Mouse (Mus musculus): ENCODE measurements at regions not wholly inside any gene's neighbourhood (a gene's known extent, or its start where the extent isn't known, plus 50 kb on each side); places are given as distances from the start of the nearest gene placed in this dataset.

DNA sequence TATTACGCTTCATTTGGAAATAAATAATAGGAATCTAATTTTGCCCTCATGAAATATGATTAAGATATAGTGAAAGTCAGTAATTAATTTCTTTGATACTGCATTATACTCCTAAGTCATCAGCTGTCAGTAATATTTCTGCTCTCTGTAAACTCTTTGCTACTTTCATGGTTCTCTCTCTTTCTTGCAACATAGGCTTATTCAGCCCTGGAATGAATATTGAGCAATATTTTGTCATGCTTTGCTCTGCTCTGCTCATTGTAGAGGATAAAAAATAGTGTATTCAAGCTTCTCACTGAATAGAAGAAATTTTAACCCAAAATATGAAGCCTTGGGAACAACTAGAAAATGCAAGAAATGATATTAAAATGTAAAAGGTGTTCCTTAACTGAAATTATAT, 306.1 kb upstream of the C030005K15Rik start:
- no peak for ATAC-seq (ENCODE audit: poor library complexity, severe bottlenecking)

DNA sequence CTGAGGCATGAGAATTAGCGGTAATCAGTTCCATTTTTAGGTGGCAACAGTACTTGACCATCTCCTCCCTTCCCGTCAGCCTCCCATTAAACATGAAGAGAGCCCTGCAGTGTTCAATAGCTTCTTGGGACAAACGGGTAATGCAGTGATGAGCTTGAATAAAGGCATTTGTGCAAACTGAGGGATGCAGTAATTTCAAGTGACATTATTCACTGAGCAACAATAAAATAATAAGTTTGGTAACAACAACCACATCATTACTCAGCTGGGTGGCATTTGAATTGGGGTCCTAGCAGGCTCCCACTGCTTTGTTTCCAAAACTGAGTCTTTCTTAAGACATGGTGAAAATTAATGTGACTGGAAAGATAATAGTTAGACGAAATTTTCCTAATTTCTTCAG, 315.2 kb upstream of the C030005K15Rik start:
- no peak for ATAC-seq (ENCODE audit: poor library complexity, severe bottlenecking)

DNA sequence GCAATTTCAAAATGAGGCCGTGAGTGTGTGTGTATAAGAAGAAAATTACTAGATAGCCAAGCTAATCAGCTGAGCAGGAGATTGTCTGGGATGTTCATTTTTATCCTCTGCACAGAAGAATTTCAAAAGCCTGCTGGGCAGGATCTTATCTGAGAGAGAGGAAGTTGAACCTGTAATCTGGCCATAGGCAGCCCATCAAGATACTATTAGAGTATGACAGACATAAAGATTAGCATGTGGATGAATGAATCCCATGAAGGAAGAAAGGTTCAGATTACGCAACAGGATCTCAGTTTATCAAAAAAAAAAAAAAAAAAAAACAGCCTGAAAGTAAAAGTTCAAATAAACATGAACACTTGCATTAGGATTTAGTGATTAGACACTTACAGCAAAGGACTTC, 317.3 kb upstream of the C030005K15Rik start:
- ATAC-seq (ENCODE audit: poor library complexity, severe bottlenecking): no peak

DNA sequence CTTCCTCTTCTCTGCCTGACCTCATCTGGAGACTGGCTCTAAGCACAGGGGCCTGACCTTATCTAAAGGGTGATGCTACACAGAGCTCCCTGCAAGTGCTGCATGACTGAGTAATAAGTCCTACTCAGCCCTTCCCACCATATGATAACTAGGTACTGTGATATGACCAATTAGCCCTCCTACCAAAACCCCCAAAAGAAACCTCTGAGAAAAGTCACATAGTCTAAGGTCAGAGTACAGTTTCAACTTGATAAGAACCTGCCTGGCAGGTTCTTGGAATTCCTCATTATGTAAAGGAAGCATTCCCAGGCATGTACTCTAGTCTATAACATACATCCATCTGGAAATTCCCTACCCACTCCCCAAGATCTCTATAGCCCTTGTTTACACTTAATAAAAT, 318.0 kb upstream of the C030005K15Rik start:
- ATAC-seq (ENCODE audit: poor library complexity, severe bottlenecking): no peak

DNA sequence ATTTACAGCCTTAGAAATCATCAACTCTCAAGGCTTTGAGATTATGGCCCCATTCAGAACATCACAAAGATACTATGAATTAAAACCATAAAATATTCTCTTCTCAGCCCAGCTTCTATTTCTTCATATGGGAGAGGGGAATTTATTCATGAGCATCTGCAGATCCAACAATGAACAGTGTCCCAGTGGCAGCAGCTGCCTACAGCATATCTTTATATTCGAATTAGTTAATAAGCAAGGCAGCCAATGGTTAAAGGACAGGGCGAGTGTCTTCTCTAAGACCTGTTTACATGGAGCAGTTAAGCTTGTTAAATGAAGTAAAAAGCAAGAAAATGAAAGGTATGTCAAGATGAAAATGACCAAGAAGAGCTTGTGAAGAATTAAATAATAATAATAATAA, 346.9 kb upstream of the C030005K15Rik start:
- ATAC-seq (ENCODE audit: poor library complexity, severe bottlenecking): no peak

DNA sequence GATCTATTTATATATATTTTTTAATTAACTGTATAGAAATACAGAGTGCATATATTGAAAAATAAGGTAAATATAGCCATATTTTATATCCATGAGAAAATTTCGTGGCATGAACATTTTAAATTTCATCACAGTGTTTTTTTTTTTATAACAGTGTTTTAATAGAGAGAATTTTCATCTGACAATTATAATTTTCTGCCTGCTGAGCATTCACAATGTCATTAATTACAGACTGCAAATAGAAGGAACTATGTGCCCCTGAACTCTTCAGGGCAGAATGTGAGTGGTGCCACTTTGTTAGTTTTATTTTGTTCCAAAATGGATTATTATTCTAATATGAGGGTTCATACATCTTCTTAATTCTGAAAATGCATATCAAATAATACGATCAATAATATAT, 358.3 kb upstream of the C030005K15Rik start:
- ATAC-seq (ENCODE audit: poor library complexity, severe bottlenecking): no peak

DNA sequence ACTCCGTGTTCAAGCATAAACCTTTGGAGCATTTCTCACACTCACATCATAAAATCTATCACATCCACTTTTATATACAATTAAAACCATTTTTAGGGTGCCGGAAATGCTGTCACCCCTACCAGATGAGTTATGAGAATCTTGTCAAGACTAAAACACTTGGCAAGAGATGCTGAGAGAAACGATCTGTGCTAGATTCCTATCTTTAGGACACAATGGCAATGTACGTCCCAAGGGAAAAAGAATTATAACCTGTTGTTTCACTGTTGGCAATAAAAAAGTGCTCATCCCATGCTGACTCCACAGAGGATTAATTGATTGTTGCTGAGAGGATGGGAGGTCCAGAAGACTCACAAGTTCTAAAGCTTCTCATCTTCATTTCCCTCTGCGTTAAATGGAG, 389.7 kb upstream of the C030005K15Rik start:
- ATAC-seq (ENCODE audit: poor library complexity, severe bottlenecking): no peak

DNA sequence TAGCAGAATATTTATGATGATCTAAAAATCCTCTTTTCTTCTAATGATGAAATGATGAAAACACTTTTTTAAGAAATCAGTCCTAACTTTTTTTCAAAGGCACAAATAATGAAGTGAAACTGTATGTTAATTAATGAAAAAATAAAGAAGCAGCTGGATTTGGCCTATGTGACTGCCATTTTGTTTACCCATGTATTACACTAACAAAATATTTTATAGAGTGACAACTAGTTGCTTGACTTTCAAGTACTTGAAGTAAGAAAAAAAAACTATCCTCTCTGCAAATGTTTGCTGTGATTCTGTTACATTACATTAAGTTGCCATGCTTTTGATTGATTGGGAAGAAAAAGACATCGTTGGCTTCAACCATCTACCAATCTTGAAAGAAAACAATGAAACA, 399.2 kb upstream of the C030005K15Rik start:
- no peak for ATAC-seq (ENCODE audit: poor library complexity, severe bottlenecking)

DNA sequence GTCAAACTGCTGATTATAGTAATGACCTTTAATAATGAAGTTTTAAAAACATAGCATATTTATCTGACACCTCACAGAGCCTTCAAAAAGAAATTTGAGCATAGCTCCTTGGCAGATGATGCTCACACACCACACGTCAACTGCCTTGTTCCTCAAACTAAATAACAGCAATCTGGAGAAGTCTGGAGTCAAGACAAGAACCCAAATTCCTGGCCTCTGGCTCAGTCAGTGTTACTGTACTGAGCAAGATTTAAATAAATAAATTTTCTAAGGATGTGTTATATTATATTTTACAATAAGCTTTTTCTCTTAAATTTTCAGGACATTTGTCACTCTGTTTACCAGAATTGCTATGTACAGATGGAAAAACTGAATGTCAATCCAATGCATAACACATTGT, 408.5 kb upstream of the C030005K15Rik start:
- no peak for ATAC-seq (ENCODE audit: poor library complexity, severe bottlenecking)

DNA sequence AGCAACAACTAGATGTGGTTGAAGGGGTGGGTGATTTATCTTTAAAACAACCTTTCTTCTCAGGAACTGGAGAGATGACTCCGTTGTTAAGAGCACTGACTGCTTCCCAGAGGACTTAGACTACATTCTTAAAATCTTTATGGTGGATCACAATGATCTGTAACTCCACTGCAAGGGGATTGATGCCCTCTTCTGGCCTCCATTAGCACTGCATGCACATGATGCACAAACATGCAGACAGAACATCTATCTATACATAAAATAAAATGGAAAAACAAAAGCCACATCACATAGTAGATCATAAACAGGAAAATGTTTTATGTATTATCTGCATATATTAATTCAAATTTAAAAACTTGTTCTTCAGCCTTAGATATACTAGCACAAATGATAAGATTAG, 419.2 kb upstream of the C030005K15Rik start:
- ATAC-seq (ENCODE audit: poor library complexity, severe bottlenecking): no peak

DNA sequence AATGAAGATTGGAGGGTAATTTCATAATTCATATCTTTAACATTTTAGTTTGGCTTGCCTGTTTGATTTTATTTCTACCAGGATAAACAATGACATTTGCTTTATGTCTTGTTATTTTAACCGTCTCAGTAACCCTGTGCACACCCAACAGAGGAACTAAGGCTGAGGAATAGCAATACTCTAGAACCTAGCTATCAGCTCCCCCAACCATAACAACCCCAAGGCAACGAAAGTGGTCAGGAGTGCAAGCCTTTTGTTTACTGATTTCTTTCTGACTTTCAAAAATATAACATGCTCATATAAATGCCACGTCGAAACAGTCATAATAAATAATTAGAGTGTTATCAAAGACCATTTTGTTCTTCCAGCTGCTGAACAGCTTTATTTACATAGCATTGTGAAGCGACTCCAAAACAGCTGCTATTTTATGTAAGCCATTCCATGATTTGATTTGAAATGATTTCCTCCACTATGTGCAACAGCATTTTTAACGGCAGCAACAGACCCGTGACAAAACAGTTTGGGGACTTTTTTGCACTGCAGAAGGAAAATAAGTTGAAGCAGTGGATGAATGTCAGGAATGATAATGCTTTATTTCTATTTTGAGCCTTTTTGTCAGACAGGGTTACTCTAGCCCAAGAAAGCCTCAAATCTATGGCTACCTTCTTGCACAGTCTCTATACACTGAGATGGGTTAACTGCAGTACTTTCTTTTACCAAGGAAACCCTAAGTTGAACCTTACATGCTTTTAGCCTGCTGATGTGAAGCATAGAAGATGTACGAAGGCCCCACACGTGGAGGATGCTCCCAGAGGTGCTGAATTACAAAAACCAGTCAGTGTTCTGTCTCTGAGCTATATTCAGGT, 420.7 kb upstream of the C030005K15Rik start:
- ATAC-seq (ENCODE audit: poor library complexity, severe bottlenecking): no peak

DNA sequence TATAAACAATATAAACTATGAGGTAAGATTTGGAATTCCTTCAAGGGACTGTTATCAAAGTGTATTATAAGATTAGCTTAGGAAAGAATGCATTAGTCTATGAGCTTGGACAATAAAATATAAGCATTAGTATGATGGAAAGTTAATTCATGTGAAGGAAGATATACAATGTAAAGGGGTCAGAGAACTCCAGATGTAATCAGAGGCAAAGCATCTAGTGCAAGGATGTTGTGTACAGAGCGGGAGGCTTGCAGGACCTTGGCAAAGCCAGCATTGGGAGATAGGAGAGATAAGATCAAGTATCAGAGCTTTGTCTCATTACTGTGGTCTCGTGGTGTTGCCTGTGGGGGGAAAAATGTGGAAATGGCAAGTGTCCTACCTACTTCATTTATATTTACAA, 429.4 kb upstream of the C030005K15Rik start:
- no peak for ATAC-seq (ENCODE audit: poor library complexity, severe bottlenecking)

DNA sequence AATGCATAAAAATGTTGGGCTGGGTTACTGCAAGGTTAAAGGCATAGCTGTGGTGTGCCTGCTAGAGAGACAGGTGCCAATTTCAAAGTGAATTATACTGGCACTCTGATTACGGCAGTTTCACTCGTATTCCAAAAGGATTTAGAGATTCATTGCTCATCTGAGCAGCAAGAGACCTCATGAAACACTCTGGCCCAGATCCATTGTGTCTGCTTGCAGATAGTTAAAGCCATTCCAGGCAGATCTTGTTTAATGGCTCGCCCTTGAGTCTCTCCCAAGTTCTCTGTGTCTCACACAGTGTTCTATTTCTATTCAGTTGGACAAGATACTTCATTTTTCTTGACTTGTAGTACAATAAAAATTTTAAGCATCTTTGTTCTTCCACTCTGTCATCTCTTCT, 459.1 kb upstream of the C030005K15Rik start:
- ATAC-seq (ENCODE audit: poor library complexity, severe bottlenecking): no peak

DNA sequence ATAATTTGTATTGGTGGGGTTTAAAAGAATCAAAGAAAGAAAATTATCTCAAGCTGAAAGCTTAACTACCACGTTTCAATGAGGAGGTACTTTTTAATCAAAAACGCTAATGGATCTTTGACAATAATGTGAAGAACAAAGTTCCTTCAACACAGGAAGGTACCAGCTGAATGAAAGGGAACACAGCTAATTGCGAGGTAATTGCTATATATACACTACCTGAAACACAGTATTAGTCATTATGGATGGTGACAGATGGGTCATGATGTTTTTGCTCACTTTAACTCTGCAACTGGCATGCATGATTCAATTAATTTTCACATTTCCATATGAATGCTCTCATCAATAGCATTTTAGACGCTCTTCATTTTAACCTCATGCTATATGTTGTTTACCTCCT, 470.3 kb upstream of the C030005K15Rik start:
- no peak for ATAC-seq (ENCODE audit: poor library complexity, severe bottlenecking)

DNA sequence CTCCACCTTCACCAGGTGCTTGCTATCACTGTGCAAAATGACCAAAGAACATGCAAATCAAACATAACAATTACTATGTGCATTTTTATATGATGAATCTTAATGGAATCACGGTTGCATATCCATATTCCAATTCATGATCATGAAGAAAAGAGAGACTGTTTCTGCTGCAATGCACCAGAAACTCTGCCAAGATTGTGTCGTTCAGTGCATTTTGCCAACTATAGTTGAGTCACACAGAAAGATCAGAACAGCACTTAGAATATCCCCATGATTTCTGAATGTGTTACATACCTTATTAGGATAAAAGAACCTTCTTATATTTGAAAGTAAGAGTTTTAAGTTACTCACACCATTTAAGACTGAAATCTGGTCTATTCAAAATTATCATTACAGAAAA, 483.7 kb upstream of the C030005K15Rik start:
- ATAC-seq (ENCODE audit: poor library complexity, severe bottlenecking): no peak

DNA sequence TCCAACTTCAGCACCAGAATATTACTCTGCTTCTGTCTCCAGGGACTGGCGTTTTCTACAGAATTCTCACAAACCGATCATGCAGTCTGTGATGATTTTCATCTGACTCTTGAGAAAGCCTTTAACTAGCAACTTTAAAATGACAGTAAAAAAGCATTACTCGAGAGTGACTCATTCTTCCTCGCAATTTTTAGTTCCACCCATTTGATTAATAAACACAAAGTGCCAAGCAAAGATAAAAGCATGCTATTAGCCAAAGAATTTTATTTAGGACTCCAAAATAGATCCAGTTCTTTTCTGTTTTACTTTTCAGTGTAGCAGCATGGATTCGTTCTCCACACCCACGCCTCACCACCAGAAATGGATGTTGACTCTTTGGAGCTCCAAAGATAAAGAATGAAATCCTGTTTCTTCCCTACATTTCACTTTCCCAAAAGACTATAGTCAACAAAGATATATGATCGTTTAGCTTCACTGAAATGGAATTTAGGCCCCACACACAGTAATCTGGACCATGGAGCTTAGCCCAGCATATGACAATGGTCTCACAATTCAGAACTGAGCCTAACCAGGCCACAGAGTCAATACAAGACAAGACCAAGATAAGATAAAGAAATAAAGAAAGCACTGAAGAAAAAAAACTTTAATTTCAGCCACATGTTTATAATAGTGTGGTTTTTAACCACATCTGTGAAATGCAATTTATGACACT, 486.5 kb upstream of the C030005K15Rik start:
- no peak for ATAC-seq (ENCODE audit: poor library complexity, severe bottlenecking)

DNA sequence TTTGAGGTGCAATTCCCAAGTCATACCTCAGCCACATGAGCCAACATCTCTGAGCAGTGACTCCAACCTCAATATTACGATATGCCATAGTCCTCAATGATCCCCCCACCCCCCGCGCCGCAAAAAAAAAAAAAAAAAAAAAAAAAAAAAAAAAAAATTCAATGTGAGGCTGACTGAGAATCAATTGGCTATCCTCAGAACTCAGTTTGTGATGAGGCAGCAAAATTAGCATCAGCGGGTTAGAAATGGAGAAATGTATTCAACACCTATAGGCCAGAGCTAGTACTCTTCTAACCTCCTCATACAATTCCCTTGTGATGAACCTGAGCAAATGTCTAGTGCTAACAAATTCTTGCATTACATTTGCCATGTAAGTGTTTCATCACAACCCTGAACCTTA, 504.5 kb upstream of the C030005K15Rik start:
- ATAC-seq (ENCODE audit: poor library complexity, severe bottlenecking): no peak

DNA sequence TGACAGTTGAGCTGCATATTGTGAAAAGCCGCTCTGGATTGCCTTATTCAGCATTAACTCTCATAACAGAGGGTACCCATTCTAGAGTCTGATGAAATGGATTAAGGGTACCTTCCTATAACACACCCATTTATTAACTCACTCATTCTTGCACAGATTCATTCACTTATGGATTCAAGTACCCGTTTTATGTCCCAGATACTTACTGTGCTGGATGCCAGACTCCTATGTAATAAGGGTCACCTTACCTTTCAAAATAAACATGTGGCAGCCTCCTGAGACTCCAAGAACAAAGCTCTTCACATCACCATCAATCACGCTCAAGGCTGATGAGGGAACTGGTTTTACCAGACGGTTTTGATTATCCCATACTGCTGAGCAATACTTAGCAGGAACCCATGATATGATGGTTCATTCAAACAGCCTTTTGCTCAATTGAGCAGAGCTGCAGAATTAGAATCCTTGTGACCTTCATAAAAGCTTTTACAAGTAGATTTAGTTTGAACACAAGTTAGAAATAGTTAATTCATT, 505.2 kb upstream of the C030005K15Rik start:
- ATAC-seq (ENCODE audit: poor library complexity, severe bottlenecking): no peak

DNA sequence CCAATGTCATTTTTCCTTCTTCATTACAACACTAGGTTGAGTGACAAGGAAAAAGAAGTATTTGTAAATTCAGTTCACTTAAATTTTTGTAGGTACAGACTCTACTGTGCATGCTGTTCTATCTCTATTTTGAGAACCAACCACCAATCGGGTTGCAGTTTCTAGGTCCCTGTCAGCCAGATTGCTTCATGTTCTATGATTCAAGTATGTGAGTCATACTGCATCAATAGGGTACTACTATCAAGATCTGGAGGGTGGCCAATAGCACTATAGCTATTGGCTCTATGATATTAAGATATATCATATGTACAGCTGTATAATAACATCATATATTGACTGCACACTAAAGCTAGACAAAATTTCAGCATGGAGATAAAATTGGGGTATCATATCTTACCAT, 521.8 kb upstream of the C030005K15Rik start:
- no peak for ATAC-seq (ENCODE audit: poor library complexity, severe bottlenecking)

DNA sequence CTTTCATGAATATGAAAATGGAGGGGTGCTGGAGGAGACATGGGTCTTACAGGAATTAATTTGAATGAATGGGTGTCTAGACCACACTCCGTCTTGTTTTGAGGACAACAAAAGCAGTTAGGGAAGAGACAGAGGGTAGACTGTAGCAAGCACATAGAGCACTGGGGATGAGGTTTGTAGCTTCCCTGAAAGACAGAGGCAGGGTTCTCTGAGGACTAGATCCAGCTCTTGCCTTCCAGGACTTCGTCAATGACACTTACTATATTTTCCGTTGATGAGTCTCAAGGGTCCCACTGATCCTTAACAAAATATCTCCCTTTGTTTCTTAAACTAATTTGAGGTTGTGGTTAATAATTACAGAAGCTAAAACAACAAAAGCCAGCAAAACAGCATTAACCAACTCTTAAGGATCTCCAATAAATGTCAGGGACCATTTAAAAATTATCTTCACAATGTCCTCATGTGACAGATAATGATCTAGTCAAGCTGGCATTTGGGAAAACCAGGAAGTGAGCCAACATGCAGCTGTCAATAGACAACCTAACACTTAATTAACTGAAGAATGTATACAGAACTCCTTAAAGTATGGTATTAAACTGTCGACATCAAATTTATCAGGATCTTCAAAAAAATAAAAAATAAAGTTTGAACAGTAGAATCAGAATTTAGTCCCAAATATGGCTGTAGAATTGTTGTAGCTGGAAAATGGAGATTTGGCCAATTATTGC, 531.6 kb upstream of the C030005K15Rik start:
- ATAC-seq (ENCODE audit: poor library complexity, severe bottlenecking): no peak

DNA sequence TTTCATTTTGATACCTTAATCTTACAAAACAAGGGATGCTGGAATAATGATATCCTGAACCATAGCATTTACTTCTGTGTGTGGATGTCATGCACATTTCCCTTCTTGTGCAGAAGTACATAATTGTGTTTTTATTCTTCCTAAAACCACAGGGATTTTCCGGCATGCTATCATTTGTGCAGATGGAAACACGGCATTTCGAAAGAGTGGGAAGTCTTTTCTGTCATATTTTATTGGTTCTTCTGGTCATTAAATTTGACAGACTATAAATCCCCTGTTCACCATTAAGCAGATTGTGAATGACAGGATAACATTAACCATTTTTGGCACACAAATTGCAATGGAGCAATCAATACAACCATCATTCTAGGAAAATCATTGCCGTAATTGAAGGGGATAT, 532.7 kb upstream of the C030005K15Rik start:
- no peak for ATAC-seq (ENCODE audit: poor library complexity, severe bottlenecking)

DNA sequence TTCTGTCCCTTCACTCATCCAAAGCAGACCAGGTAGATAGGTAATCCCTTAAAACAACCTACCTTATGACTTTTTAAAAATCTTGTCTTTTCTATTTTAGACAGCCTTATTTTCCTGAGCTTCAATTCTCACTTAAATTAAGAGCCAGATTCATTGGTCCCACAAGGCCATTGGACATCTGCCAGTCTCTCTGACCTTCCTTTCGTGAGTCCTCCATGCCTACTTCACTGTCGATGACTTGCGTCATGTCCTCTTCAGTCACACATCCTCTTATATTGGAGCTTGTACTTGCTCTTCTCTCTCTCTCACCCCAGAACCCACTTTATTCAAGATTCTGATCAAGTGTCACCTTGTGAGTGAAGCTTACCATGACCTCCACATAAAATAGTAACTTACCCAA, 542.0 kb upstream of the C030005K15Rik start:
- ATAC-seq (ENCODE audit: poor library complexity, severe bottlenecking): no peak
